Mouse (Mus musculus) layer of hippocampus, adult 2 months (tissue): ENCODE measurements around the gene Pecam1. TPM values are rescaled to one million over a fixed set of nuclear protein-coding genes. Genes with fewer than 3 reads are reported as not detected.
A peak's percentile ranks its signal among the peaks of the same experiment; 100 is the strongest.
"Not testable (repeated sequence)": the region's sequence is repeated elsewhere in the genome, so short reads cannot be mapped to it uniquely, and the experiment has no call there.

Experiments used
- DNase-seq, 2 experiments: peaks; one replicate each; pipeline ENCODE4 v3.0.0; 2022; ENCODE audit warnings: low spot score in 2 of 2
- H3K27ac ChIP-seq: fragments of 200-600 bp; 2 replicates; pipeline ENCODE4 v1.8.1; 2022
- H3K4me3 ChIP-seq: fragments of 200-600 bp; 2 replicates; pipeline ENCODE4 v1.8.1; 2022; ENCODE audit warnings: mild to moderate bottlenecking
- CTCF ChIP-seq: fragments of 200-600 bp; conservative IDR thresholded peaks from 2 replicates; pipeline ENCODE4 v1.8.1; 2022; ENCODE audit warnings: antibody characterized with exemption, mild to moderate bottlenecking, moderate library complexity
- total RNA-seq, 2 experiments: library from RNA; stranded (reverse); gene quantifications; 2 replicates each; pipeline ENCODE4 v1.2.3; 2021

Pecam1 gene
- total RNA-seq, 2 experiments from 2014 or later = 15.9 to 20.4 TPM

DNA sequence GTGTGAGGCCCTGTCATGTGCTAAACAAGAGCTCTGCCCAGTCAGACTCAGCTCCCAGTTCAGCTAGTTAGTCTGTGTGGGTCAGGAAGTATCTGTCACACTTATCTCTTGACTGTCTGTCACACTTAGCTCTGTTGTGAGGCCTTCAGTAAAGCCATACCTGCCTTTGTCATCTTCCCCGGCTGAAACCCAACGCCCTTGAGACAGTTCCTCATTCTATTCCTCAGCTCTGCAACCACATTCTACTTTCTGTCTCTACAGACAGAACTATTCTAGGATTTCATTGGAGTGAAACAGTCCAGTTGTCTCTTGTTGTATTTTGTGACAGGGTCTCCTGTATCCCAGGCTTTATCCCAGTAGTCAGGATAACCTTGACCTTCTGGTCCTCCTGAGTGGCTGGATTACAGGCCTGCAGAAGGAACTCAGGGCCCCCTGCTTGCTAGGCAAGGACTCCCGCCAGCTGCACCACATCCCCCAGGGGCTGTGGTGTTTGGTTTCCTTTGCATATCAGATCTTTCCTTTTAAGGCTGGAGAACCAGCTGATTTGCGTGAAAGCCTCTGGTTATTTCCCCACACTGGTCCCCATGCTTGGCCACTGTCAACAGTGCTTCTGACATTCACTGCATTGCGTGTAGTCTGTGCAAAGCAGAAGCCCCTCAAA is 11.8 kb upstream of the Pecam1 start:
- Histone ChIP-seq H3K27ac (peak overlapping the region; percentile 39; the same call in 1 of the 2 replicates), H3K4me3 (no peak overlapping the region)
- no peak for TF ChIP-seq CTCF
- no peak for DNase-seq

DNA sequence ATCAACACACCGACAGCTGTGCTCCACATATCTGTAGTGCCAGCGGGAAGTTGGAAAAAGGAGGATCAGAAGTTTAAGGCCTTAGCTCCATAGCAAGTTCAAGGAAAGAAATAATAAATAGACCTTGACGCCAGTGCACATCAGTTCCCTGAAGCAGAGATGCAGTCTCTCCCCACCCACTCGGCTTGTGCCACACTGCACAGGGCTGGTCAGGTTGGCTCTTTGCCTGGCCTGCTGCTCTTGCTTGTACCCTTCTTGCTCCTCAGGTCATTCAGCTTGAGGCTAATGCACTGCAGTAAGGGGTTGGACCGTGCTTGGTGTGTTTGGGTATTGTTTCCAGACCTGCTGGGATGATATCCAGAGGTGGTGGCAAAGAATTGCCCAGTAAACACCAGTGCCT is 10.1 kb upstream of the Pecam1 start:
- no peak for DNase-seq
- no peak for TF ChIP-seq CTCF

DNA sequence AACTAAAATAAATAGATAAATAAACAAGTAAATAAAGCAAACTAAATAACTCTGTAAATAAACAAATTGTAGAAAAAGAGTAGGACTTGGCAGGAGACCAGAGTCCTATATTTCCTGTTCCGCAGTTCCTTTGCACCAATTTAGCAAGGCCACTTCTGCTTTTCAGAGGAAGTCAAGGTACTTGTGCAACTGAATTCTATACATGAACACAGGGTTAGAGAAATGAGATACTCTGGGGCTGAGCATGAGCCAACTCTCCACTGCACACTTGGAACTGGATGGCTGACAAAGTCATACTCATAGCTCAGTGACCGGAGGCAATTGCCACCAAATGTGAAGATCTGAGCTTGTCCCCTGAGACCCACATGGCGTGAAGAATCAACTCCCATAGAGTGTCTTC is 8.6 kb upstream of the Pecam1 start:
- H3K4me3 ChIP-seq = no peak overlapping the region
- no peak overlapping the region for H3K27ac ChIP-seq
- TF ChIP-seq CTCF = no peak
- DNase-seq = no peak

More for the DNA sequence above, 10.1 kb upstream of the Pecam1 start:
- H3K27ac ChIP-seq = no peak overlapping the region
- H3K4me3 ChIP-seq = no peak overlapping the region

DNA sequence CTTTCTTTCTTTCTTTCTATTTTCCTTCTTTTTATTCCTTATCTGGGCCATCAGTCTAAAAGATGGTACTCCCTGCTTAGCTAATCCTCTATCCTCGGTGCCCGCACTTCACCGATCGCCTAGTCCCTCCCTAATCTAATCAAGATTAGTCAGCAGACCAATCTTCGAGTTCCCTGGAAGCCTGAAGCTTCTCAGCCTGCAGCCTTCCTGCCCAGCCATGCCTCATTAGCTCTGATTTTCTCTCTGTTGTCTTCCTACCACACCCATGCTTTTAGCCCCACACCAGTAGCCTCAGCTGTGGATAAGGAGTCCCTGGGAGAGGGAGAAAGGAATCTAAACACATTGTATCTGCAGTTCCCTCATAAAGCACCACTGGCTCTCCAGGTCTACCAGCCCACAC is 5.2 kb upstream of the Pecam1 start:
- no peak for DNase-seq
- no peak overlapping the region for H3K4me3 ChIP-seq
- no peak for TF ChIP-seq CTCF
- no peak overlapping the region for H3K27ac ChIP-seq

DNA sequence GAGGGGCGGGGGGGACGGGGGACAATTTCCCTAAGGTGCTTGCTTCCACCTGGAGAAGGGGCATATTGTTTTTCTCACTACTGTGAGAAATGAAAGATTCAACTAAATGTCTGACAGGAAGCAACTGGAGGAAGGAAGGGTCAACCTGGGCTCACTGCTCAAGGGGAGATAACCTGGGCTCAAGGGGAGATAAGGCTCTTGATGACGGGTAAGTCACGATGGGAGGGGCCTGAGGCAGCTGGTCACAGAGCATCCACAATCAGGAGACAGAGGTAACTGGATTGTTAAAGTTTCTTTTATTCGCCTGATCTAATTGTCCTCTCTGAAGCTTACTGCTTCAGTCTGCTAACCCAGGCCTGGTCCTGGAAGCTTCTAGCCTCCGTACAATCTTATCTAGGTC is 2.9 kb upstream of the Pecam1 start:
- Histone ChIP-seq H3K4me3 (no peak overlapping the region), H3K27ac (no peak overlapping the region)
- no peak for TF ChIP-seq CTCF
- DNase-seq = no peak

DNA sequence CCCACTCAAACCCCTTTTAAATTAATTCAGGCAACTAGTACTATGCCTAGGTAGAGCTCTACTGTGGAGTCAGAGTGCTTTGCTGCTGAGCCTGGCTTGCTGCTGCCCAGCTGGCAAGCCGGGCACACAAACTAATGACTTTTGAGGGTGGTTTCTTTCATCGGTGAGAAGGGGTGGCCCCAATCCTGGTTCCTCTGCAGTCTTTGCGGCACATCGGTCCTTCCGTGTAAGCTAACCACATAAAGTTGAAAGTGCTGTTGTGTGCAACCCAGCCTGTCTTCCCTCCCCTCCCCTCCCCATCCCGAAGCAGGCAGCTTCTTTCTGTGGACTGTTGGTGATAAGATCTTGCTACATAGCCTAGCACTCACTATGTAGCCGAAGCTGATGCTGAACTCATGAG is 1.7 kb upstream of the Pecam1 start:
- no peak for DNase-seq
- Histone ChIP-seq H3K27ac (peak overlapping the region; percentile 28; the same call in 1 of the 2 replicates), H3K4me3 (no peak overlapping the region)

DNA sequence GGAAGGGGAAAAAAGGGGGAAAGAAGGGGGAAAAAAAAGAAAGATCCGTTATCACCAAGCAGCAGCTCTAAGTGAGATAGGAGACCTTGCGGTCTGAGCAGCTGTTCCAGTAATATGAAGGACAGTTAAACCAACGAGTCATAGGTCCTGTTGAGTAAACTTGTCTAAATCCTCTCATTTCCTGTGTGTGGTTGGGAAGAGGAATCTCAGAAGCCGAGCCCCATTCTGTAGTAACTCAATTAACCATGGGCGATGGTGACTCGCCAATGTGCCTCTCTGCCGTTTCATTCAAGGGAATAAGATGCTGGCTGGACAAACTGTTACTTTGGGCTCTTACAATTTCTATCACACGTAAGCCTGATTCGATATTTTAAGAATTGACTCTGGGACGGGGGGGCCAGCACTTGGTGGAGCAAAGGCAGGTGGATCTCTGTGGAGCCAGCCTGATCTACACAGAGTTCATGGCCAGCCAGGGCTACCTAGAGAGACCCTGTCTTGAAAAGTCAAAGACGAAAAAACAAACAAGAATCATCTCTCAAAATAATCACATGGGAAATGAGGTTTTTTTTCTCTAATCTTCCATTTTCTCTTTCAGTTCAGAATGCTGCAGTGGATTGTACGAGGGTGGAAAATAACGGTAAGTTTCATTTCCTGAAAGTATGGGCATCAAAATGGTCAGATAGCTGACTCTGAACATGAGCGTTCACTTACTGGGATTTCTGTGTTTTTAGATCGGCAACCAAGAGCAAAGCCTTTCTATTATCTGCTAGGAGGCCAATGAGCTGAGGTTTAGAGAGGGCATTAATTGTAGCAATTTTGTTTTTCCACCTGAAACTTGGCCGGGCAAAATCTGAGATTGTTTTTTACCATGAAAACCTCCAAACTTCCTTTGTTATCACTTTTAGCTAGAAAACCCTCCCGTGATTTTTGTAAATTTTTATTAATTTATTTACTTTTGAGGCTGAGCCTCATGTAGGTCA is 901 bp upstream of the Pecam1 start, which contains the start of gene Milr1:
Gene Milr1, plus strand, starts transcription at position 188 of the 980 bp plus-strand sequence.
- Histone ChIP-seq H3K27ac (peak within 1 kb of the TSS; percentile 28; the same call in 1 of the 2 replicates), H3K4me3 (no peak within 1 kb of the TSS)
- no peak for DNase-seq
- no peak for TF ChIP-seq CTCF

More for the DNA sequence above, 1.7 kb upstream of the Pecam1 start:
- TF ChIP-seq CTCF = no peak

DNA sequence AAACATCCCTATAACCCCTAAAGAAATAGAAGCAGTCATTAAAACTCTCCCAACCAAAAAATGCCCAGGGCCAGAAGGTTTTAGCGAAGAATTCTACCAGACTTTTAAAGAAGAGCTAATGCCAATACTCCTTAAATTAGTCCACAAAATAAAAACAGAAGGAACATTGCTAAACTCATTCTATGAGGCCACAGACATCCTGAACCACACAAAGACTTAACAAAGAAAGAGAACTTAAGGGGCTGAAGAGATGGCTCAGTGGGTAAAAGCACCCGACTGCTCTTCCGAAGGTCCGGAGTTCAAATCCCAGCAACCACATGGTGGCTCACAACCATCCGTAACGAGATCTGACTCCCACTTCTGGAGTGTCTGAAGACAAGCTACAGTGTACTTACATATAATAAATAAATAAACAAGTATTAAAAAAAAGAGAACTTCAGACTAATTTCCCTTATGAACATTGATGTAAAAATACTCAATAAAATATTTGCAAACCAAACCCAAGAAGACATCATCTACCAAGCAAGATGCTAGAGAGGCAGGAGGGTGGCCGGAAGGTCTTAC is 789 bp downstream of the Pecam1 start:
- not testable (repeated sequence) for H3K27ac ChIP-seq, H3K4me3 ChIP-seq, DNase-seq

DNA sequence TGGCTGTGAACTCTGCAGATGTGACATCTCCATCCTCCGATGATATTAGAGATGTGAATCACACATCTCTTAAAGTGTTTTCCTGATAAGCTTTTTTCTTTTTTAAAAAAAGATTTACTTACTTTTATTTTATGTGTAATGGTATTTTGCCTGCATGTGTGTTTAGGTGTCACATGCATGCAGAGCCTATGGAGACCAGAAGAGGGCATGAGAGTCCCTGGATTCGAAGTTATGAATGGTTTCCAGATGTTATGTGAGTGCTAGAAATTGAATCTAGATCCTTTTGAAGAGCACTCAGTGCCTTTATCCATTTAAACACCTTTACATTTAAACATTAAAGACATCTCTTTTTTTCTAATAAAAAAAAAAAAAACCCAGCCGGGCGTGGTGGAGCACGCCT is 5.5 kb downstream of the Pecam1 start:
- no peak overlapping the region for H3K27ac ChIP-seq

DNA sequence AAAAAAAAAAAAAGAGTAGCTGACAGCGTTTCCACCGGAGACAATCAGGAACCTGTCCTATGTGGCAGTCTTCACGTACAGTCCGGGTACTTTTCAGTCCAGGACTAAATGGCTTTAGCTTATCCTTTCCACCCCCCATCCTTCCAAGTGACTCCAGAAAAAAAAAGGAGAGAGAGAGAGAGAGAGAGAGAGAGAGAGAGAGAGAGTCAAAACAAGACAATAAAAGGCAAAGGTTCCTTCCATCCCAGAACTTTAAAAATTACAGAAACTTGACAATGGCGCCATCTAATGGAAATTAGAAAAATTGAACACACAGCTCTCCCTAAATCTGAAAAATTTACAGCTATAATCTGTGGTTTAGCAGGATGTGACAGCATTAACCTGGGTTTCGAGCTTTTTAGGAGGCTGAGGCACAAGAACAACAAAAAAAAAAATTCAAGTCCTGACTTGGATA is 8.0 kb downstream of the Pecam1 start:
- Histone ChIP-seq H3K27ac (no peak overlapping the region), H3K4me3 (no peak overlapping the region)
- peak; percentile 82 for TF ChIP-seq CTCF
- no peak for DNase-seq

More for the DNA sequence above, 5.5 kb downstream of the Pecam1 start:
- no peak for DNase-seq
- TF ChIP-seq CTCF = peak; percentile 55
- H3K4me3 ChIP-seq = no peak overlapping the region

DNA sequence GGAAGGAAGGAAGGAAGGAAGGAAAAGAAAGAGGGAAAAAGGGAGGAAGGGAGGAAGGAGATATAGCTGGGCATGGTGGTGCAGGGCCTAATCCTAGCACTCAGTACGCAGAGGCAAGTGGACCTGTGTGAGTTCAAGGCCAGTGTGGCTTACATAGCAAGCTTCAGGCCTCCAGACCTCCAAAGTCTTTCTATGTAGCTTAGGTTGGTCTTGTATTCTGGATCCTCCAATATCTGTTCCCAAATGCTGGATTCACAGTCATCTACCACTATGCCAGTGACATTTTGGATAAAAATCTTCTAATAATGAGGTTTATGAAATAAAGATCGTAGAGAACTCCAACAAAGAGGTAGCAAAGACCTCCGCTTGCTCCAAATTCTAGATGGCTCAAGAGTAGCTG is 8.6 kb downstream of the Pecam1 start:
- TF ChIP-seq CTCF = no peak
- DNase-seq = no peak
- H3K27ac ChIP-seq = no peak overlapping the region
- no peak overlapping the region for H3K4me3 ChIP-seq

DNA sequence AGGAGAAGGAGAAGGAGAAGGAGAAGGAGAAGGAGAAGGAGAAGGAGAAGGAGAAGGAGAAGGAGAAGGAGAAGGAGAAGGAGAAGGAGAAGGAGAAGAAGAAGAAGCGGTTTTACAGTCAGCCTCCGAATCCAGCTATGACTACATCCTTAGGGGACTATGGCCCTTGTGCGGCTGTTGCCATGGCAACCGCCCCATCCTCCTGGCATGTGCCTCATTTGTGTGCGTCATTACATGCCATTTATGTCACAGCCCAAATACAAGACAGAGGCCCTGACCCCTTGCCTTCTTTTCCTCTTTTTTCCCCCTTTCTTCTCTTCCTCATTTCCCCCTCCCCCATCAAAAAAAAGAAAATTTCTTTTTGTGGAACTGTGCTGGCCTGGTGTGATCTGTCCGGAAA is 9.2 kb downstream of the Pecam1 start:
- DNase-seq = no peak
- Histone ChIP-seq H3K4me3 (no peak overlapping the region), H3K27ac (no peak overlapping the region)
- no peak for TF ChIP-seq CTCF

DNA sequence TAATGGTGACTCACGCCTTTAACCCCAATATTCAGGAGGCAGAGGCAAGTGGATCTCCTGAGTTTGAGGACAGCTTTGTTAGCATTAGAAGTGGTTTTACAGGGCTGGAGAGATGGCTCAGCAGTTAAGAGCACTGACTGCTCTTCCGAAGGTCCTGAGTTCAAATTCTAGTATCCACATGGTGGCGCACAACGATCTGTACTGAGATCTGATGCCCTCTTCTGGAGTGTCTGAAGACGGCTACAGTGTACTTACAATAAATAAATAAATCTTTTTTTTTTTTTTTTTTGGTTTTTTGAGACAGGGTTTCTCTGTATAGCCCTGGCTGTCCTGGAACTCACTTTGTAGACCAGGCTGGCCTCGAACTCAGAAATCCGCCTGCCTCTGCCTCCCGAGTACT is 9.7 kb downstream of the Pecam1 start:
- not testable (repeated sequence) for DNase-seq, H3K4me3 ChIP-seq, H3K27ac ChIP-seq
